Mouse (Mus musculus) thymus, adult 2 months (tissue): ENCODE measurements at regions not wholly inside any gene's neighbourhood (a gene's known extent, or its start where the extent isn't known, plus 50 kb on each side); places are given as distances from the start of the nearest gene placed in this dataset.
A peak's percentile ranks its signal among the peaks of the same experiment; 100 is the strongest.

ENCODE experiments used
- DNase-seq: peaks from one replicate; pipeline ENCODE4 v3.0.0; 2021
- H3K27ac ChIP-seq: fragments of 200-500 bp; 2 replicates; pipeline ENCODE4 v1.5.1; 2012; ENCODE audit warnings: low read length, control low read depth; ENCODE audit not compliant: control insufficient read depth, insufficient read depth
- H3K27me3 ChIP-seq: fragments of 200-500 bp; 2 replicates; pipeline ENCODE4 v1.6.1; 2012; ENCODE audit warnings: mild to moderate bottlenecking, low read length, moderate library complexity, mixed read lengths; ENCODE audit not compliant: control insufficient read depth, insufficient read depth
- H3K36me3 ChIP-seq: fragments of 200-500 bp; 2 replicates; pipeline ENCODE4 v1.6.1; 2012; ENCODE audit warnings: mild to moderate bottlenecking, low read length, moderate library complexity; ENCODE audit not compliant: control insufficient read depth, insufficient read depth
- H3K4me1 ChIP-seq: fragments of 200-500 bp; replicated peaks from 2 replicates; pipeline ENCODE4 v1.6.1; 2012; ENCODE audit warnings: low read length; ENCODE audit not compliant: control insufficient read depth, insufficient read depth
- H3K4me3 ChIP-seq: fragments of 200-500 bp; 2 replicates; pipeline ENCODE4 v1.5.1; 2012; ENCODE audit warnings: mild to moderate bottlenecking, low read length, control low read depth, moderate library complexity; ENCODE audit not compliant: control insufficient read depth, insufficient read depth
- CTCF ChIP-seq: fragments of 200-500 bp; IDR thresholded peaks from 2 replicates; pipeline ENCODE4 v1.5.1; 2012; ENCODE audit warnings: mild to moderate bottlenecking, control low read depth, low read length, moderate library complexity, borderline replicate concordance; ENCODE audit not compliant: control insufficient read depth, poor library complexity, insufficient read depth; ENCODE audit errors: extremely low read depth
- POLR2A ChIP-seq: fragments of 200-500 bp; IDR thresholded peaks from 2 replicates; pipeline ENCODE4 v1.6.1; 2012; ENCODE audit warnings: mild to moderate bottlenecking, low read length, control low read depth, moderate library complexity; ENCODE audit not compliant: control insufficient read depth, poor library complexity, insufficient read depth; ENCODE audit errors: extremely low read depth
- WGBS: fragments of 180-500 bp; shearing (Covaris S2); methylation state at CpG from one replicate; pipeline ENCODE4 v1.1.7; 2018; 5-methylcytosine and 5-hydroxymethylcytosine counted together

- H3K27ac ChIP-seq, result no peak overlapping the region
- H3K36me3 ChIP-seq, result no peaks in the 10 kb centered on the region
- H3K27me3 ChIP-seq, result no peaks in the 10 kb centered on the region; the same call in 1 of the 2 replicates
- H3K4me3 ChIP-seq, result no peak overlapping the region
- 99% methylated on average over 3 of the region's 3 CpGs for WGBS
- peaks cover 11% of the 10 kb centered on the region for H3K4me1 ChIP-seq
- TF ChIP-seq POLR2A (no peak), CTCF (no peak)
- DNase-seq, result no peak
Observed at GRCm38 (mm10) chr4:101358525-101358924, 60.6 kb upstream of the Ak4 start.

GRCm38 (mm10) chr4:101357923-101358322 is 61.2 kb upstream of the Ak4 start:
- H3K27ac ChIP-seq, result no peak overlapping the region; the same call in 1 of the 2 replicates
- DNase-seq, result no peak
- WGBS, result 68% methylated on average over 8 of the region's 8 CpGs
- no peaks in the 10 kb centered on the region; the same call in 1 of the 2 replicates for H3K27me3 ChIP-seq
- no peak overlapping the region for H3K4me3 ChIP-seq
- no peaks in the 10 kb centered on the region for H3K36me3 ChIP-seq
- peaks cover 11% of the 10 kb centered on the region for H3K4me1 ChIP-seq
- TF ChIP-seq CTCF (no peak), POLR2A (no peak)

GRCm38 (mm10) chr4:101356954-101357891 is 61.9 kb upstream of the Ak4 start:
- Histone ChIP-seq H3K36me3 (no peaks in the 10 kb centered on the region), H3K27ac (peak overlapping the region; percentile 72), H3K4me3 (peak overlapping the region; percentile 62), H3K27me3 (no peaks in the 10 kb centered on the region; the same call in 1 of the 2 replicates), H3K4me1 (peaks cover 11% of the 10 kb centered on the region)
- WGBS, result under 1% methylated on average over 31 of the region's 31 CpGs
- DNase-seq, result peak; percentile 34
- TF ChIP-seq CTCF (no peak), POLR2A (no peak)

GRCm38 (mm10) chr4:101356093-101356953 is 62.8 kb upstream of the Ak4 start:
- 0 out of 2 replicates have a peak, but pooled peaks have one; percentile 24 for TF ChIP-seq POLR2A
- TF ChIP-seq CTCF, result no peak
- no peaks in the 10 kb centered on the region; the same call in 1 of the 2 replicates for H3K27me3 ChIP-seq
- peaks cover 11% of the 10 kb centered on the region for H3K4me1 ChIP-seq
- H3K27ac ChIP-seq, result peak overlapping the region; percentile 66; the same call in 1 of the 2 replicates
- H3K4me3 ChIP-seq, result peak overlapping the region; percentile 62
- H3K36me3 ChIP-seq, result no peaks in the 10 kb centered on the region
- peak; percentile 51 for DNase-seq
- WGBS, result 1% methylated on average over 107 of the region's 107 CpGs

GRCm38 (mm10) chr4:101355431-101356092 is 63.5 kb upstream of the Ak4 start:
- WGBS, result under 1% methylated on average over 31 of the region's 31 CpGs
- no peak for TF ChIP-seq POLR2A
- TF ChIP-seq CTCF, result no peak

More at GRCm38 (mm10) chr4:101355431-101356092, 63.5 kb upstream of the Ak4 start:
- DNase-seq, result no peak
- Histone ChIP-seq H3K27ac (no peak overlapping the region), H3K27me3 (no peaks in the 10 kb centered on the region; the same call in 1 of the 2 replicates), H3K4me1 (peaks cover 11% of the 10 kb centered on the region), H3K4me3 (peak overlapping the region; percentile 62), H3K36me3 (no peaks in the 10 kb centered on the region)
